Mouse (Mus musculus): Measurements from ENCODE around the gene Wrap73.

Wrap73 gene

DNA sequence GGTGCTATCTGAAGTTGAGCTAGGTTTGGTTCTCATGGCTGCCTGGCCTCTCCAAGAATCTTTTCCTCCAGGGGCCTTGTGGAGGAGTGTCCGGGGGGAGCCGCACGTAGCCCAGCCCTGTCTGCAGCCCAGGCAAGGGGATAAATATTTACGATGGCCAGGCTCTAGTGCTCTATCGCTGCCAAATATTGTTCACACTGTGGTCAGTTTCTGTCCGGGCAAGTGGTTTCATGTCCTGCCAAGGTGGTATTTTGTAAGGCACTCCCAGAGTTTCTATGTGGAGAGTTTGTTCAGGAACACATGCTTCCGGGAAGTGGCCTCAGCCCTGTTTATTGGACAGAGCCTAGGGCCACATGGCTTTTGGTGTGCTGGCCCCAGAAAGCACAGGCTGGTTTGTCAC lies 38.8 kb downstream of the Wrap73 start:
- in situ Hi-C loops (cut with MboI, MseI), result no loop called here

- in situ Hi-C loops (cut with MboI, MseI), result no loop called here
These were observed 41.4 kb downstream of the Wrap73 start for GRCm38 (mm10) chr4:154183566-154183965.

DNA sequence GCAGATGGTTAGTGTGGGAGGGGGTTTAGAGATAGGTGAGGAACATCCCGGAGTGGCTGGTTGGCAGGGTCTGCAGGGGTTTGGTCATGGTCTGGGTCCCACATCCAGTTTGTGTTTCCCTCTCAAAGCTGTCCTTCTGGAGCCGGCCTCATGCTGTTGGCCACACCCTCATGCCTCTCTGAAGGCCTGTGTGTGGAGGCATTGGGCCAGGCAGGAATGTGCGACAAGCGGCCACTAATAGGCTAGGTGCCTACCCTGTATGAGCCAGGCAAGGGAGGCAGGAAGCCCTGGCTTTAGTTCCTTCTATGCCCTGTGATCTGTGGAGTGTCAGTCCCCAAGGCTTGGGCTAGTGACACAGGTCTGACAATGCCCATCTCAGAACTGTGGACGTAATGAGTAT lies 42.8 kb downstream of the Wrap73 start:
- in situ Hi-C loops (cut with MboI, MseI), result no loop called here

- in situ Hi-C loops (cut with MboI, MseI), result no loop called here
These were observed 43.9 kb downstream of the Wrap73 start for GRCm38 (mm10) chr4:154186002-154186537.

DNA sequence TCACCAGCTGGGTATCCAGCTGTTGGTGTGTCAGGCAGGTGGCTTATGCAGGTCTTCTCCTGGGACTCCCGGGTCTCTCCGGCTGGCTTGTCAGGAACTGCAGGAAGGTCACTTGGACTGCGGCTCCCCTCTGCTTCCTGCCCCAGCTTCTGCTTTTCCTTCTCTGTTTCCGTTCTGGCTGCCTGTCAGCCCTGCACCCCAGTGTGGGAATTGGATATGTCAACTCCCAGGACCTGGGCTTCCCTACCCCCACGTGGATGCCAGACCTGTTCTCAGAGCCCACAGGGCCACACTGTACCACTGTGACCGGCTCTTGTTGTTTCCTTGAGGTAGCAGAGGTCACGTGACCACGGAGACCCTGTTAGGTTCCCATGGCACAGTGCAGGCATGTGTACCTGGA lies 46.8 kb downstream of the Wrap73 start:
- in situ Hi-C loops (cut with MboI, MseI), result no loop called here

GRCm38 (mm10) chr4:154197961-154198360 lies 55.8 kb downstream of the Wrap73 start:
- in situ Hi-C loops (cut with MboI, MseI), result no loop called here

- in situ Hi-C loops (cut with MboI, MseI), result no loop called here
These were observed 56.3 kb downstream of the Wrap73 start for GRCm38 (mm10) chr4:154198377-154198961.

DNA sequence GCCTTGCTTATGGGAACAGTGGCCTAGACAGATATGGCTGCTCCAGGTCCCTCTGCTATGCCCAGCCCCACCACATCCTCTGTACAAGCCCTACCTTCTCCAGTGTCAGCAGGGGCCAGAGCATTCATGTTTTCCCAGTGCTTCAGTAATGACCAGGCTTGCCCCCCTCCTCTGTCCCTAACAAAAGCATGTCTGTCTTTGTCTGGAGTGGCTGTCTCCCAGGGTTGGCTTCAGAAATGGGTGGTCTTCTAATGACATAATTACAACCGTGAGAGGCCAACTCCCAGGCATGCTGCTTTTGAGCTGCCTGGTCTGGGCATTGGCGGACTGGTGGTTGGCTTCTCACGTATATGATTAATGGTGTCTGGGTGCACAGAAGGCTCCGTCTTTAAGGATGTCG lies 59.3 kb downstream of the Wrap73 start:
- in situ Hi-C loops (cut with MboI, MseI), result no loop called here

DNA sequence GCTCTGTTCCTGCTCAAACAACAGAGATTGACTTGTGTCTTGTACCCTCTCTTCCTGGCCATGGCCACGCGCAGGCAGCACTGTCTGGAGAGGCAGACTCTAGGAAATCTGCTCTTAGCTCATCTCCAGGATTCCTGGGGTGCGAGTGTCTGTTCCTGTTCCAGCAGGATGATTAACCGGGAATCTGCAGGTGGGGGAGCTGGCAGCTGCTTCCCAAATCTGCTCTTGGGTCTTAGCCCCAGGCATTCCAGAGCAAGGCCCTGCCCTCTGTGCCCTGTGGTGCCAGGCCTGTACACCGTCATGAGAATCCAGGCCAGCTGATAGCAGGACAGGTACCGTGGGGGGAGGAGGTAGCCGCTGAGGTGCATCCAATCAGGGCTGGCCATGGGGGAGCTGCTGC lies 62.4 kb downstream of the Wrap73 start:
- in situ Hi-C loops (cut with MboI, MseI), result no loop called here

DNA sequence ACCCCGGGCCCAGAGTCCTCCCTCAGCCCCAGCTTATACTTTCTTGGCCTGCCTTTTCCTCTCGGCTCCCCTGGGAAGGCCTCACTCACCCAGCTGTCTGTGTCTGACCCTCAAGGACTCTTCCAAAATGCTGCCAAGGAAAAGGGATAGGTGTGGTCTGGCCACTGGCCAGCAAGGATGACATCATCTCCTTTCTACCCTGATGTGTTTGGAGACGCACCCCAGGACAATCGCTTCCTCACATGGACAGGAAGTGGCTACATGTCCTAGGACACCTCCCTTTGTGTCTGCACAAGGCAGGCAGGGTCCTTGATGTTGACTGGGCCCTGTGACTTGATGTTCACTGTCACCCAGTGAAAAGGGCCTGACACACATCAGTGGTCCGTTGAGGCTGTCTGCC lies 63.2 kb downstream of the Wrap73 start:
- in situ Hi-C loops (cut with MboI, MseI), result loop anchor here (5.0 kb wide), 1 partner anchor 38 kb away; no protein-coding TSS in a partner anchor

GRCm38 (mm10) chr4:154207261-154207660 lies 65.1 kb downstream of the Wrap73 start:
- in situ Hi-C loops (cut with MboI, MseI), result loop anchor here (5.0 kb wide), 1 partner anchor 40 kb away; no protein-coding TSS in a partner anchor

- in situ Hi-C loops (cut with MboI, MseI), result loop anchor here (5.0 kb wide), 1 partner anchor 42 kb away; no protein-coding TSS in a partner anchor
These were observed 66.9 kb downstream of the Wrap73 start for GRCm38 (mm10) chr4:154209054-154209453.

- in situ Hi-C loops (cut with MboI, MseI), result loop anchor here (5.0 kb wide), 1 partner anchor 43 kb away; no protein-coding TSS in a partner anchor
These were observed 67.7 kb downstream of the Wrap73 start for GRCm38 (mm10) chr4:154209825-154210224.

DNA sequence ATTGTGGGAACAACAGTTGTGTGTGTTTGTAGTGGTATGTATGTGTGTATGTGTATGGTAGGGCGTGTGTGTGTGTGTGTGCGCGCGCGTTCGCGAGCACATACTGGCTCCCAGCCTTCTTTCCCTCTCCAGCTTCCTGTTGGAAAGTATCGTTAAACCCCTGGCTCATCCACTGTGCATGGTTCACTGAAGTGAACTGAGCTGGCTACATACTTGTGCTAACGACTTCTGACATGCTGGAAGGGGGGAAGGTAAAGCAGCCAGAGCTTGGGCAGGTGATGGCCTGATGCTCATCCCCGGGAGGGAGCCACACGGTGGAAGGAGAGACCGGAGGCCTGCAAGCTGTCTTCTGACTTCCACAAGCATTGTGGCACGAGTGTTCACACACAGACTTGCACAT lies 69.3 kb downstream of the Wrap73 start:
- in situ Hi-C loops (cut with MboI, MseI), result no loop called here

GRCm38 (mm10) chr4:154213586-154213985 lies 71.4 kb downstream of the Wrap73 start:
- in situ Hi-C loops (cut with MboI, MseI), result no loop called here

- in situ Hi-C loops (cut with MboI, MseI), result no loop called here
These were observed 71.9 kb downstream of the Wrap73 start for GRCm38 (mm10) chr4:154214075-154214474.

Measured in T-helper 2 cell (primary cell).